Mouse (Mus musculus) hindbrain, embryonic 13.5 days (tissue): Measurements from ENCODE around the gene Pcgf2. TPM values are rescaled to one million over a fixed set of nuclear protein-coding genes. Genes with fewer than 3 reads are reported as not detected.
"Not testable (repeated sequence)": the region's sequence is repeated elsewhere in the genome, so short reads cannot be mapped to it uniquely, and the experiment has no call there.

Experiments
- ATAC-seq: fragments of 200-750 bp; cut with Nextera tagmentation; 2 replicates; pipeline ENCODE4 v1.8.0; 2017; ENCODE audit warnings: moderate TSS enrichment; ENCODE audit not compliant: low FRiP score
- H3K27ac ChIP-seq: fragments of 300-500 bp; sonication (generic); 2 replicates; pipeline ENCODE4 v1.5.1; 2015; ENCODE audit warnings: inconsistent platforms, mild to moderate bottlenecking, moderate library complexity
- H3K27me3 ChIP-seq: fragments of 300-500 bp; sonication (generic); 2 replicates; pipeline ENCODE4 v1.6.1; 2015; ENCODE audit warnings: mild to moderate bottlenecking, inconsistent platforms
- H3K36me3 ChIP-seq: fragments of 300-500 bp; sonication (generic); 2 replicates; pipeline ENCODE4 v1.6.1; 2015; ENCODE audit warnings: mild to moderate bottlenecking, inconsistent platforms
- H3K4me1 ChIP-seq: fragments of 300-500 bp; sonication (generic); replicated peaks from 2 replicates; pipeline ENCODE4 v1.6.1; 2015; ENCODE audit warnings: inconsistent platforms
- H3K4me2 ChIP-seq: fragments of 300-500 bp; sonication (generic); 2 replicates; pipeline ENCODE4 v1.6.1; 2015; ENCODE audit warnings: inconsistent platforms, mild to moderate bottlenecking, moderate library complexity
- H3K4me3 ChIP-seq: fragments of 300-500 bp; sonication (generic); 2 replicates; pipeline ENCODE4 v1.5.1; 2015; ENCODE audit warnings: mild to moderate bottlenecking, inconsistent platforms
- H3K9ac ChIP-seq: fragments of 300-500 bp; sonication (generic); 2 replicates; pipeline ENCODE4 v1.6.1; 2015; ENCODE audit warnings: mild to moderate bottlenecking, inconsistent platforms
- H3K9me3 ChIP-seq: fragments of 300-500 bp; sonication (generic); 2 replicates; pipeline ENCODE4 v1.6.1; 2016; ENCODE audit warnings: inconsistent platforms
- WGBS: fragments of 180-500 bp; shearing (Covaris S2); methylation state at CpG from one replicate; pipeline ENCODE4 v1.1.7; 2015; 5-methylcytosine and 5-hydroxymethylcytosine counted together
- polyA plus RNA-seq: library from polyadenylated mRNA; unstranded; fragments of >200 nt; fragmentation: Nextera tagmentation; extraction: Ambion mirVana; gene quantifications from 2 replicates; pipeline ENCODE4 v1.2.1, GENCODE M21; 2015

Gene Pcgf2
- polyA plus RNA-seq, 1 experiment from 2014 or later, result 26.2 TPM

DNA sequence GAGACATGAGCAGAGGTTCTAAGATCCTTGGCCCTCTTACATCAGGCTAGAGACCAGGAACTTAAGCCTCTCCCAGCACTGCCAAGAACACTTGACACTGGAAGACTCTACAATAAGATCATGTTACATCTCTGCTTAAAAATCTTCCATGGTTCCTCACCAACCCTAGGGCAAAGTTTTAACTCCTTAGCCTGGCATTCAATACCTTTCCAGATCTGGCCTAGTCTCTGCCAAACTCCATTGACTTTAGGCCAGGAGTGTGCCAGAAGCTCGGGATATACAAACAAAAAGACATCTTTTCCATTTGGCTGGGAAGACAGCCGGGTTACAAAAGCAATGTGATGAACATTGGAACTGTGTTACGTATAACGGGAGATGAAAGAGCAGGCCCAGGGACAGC lies 37.3 kb upstream of the Pcgf2 start:
- no peaks in the 10 kb centered on the region for H3K27me3 ChIP-seq
- H3K9me3 ChIP-seq, result no peaks in the 10 kb centered on the region
- ATAC-seq, result no peak
- H3K27ac ChIP-seq, result no peak overlapping the region
- H3K9ac ChIP-seq, result no peak overlapping the region
- peaks cover 5% of the 10 kb centered on the region for H3K36me3 ChIP-seq
- no peak overlapping the region for H3K4me2 ChIP-seq
- WGBS, result 77% methylated on average over 4 of the region's 4 CpGs
- H3K4me1 ChIP-seq, result peaks cover 33% of the 10 kb centered on the region
- no peak overlapping the region for H3K4me3 ChIP-seq

- ATAC-seq, result no peak
- WGBS, result 90% methylated on average over 5 of the region's 5 CpGs
- Histone ChIP-seq H3K9me3 (no peaks in the 10 kb centered on the region), H3K4me1 (peaks cover 24% of the 10 kb centered on the region), H3K27me3 (no peaks in the 10 kb centered on the region), H3K27ac (no peak overlapping the region), H3K4me2 (no peak overlapping the region), H3K4me3 (no peak overlapping the region), H3K36me3 (peaks cover 15% of the 10 kb centered on the region), H3K9ac (no peak overlapping the region)
These were observed 36.3 kb upstream of the Pcgf2 start for GRCm38 (mm10) chr11:97736645-97737044.

- not testable (repeated sequence) for H3K9ac ChIP-seq, H3K4me3 ChIP-seq, H3K4me1 ChIP-seq, ATAC-seq, H3K27ac ChIP-seq, H3K4me2 ChIP-seq, H3K9me3 ChIP-seq, H3K27me3 ChIP-seq
- 93% methylated on average over 5 of the region's 5 CpGs for WGBS
- H3K36me3 ChIP-seq, result peaks cover 30% of the 10 kb centered on the region
These were observed 34.5 kb upstream of the Pcgf2 start for GRCm38 (mm10) chr11:97734810-97735209.

DNA sequence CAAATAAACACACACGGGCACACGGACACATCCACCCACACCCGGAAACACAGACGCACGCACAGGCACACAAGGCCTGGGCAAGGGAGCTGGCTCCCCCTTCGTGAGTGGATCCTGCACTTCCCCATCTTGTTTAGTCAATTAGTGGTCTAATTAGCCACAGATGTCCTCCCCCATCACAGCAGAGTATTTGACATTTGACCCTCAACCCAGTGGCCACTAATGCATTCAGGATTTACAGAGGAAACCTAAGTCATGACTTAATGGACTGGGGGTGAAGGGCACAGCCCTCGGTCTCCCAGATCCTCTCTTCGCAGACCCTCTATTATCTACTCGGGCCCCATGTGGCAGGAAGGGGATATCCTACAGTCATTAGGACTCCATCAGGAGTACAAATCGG lies 33.4 kb upstream of the Pcgf2 start:
- Histone ChIP-seq H3K9me3 (no peaks in the 10 kb centered on the region), H3K27ac (no peak overlapping the region), H3K4me2 (no peak overlapping the region), H3K9ac (no peak overlapping the region), H3K4me3 (no peak overlapping the region), H3K4me1 (peaks cover 9% of the 10 kb centered on the region; the same call in 1 of the 2 replicates), H3K36me3 (peaks cover 38% of the 10 kb centered on the region), H3K27me3 (no peaks in the 10 kb centered on the region)
- 55% methylated on average over 10 of the region's 10 CpGs for WGBS
- ATAC-seq, result no peak

GRCm38 (mm10) chr11:97728730-97729129 lies 28.4 kb upstream of the Pcgf2 start:
- no peak overlapping the region for H3K27ac ChIP-seq
- 85% methylated on average over 7 of the region's 7 CpGs for WGBS
- peaks cover 88% of the 10 kb centered on the region for H3K36me3 ChIP-seq
- no peak overlapping the region for H3K4me2 ChIP-seq
- no peaks in the 10 kb centered on the region for H3K27me3 ChIP-seq
- H3K4me1 ChIP-seq, result peaks cover 4% of the 10 kb centered on the region; the same call in 1 of the 2 replicates
- no peak for ATAC-seq
- H3K9ac ChIP-seq, result no peak overlapping the region
- no peak overlapping the region for H3K4me3 ChIP-seq
- no peaks in the 10 kb centered on the region for H3K9me3 ChIP-seq

DNA sequence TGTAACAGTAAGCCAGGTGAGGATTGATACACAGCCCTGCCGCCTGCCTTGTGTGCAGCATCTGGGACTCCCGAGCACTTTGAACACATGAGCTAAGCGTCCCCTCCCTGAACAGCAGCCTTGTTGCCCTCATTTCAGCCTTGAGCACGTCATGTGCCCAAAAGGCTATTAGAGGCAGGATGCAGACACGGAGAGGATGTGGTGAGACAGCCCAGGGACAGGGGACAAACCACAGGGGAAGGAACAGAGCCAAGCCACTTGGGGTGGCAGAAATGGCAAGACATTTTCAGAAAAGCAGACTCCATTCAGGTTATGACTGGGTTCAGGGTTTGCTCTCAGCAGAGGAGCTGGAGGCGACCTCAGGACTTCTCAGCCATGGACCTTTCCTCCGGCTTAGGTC lies 28.0 kb upstream of the Pcgf2 start:
- H3K36me3 ChIP-seq, result peaks cover 92% of the 10 kb centered on the region
- no peak overlapping the region for H3K4me2 ChIP-seq
- WGBS, result 89% methylated on average over 7 of the region's 7 CpGs
- H3K27ac ChIP-seq, result no peak overlapping the region
- H3K9me3 ChIP-seq, result no peaks in the 10 kb centered on the region
- H3K4me1 ChIP-seq, result no peaks in the 10 kb centered on the region
- H3K4me3 ChIP-seq, result no peak overlapping the region
- ATAC-seq, result no peak
- H3K9ac ChIP-seq, result no peak overlapping the region
- no peaks in the 10 kb centered on the region for H3K27me3 ChIP-seq

- no peak overlapping the region for H3K27ac ChIP-seq
- no peaks in the 10 kb centered on the region for H3K27me3 ChIP-seq
- ATAC-seq, result no peak
- H3K4me2 ChIP-seq, result no peak overlapping the region
- peaks cover 100% of the 10 kb centered on the region for H3K36me3 ChIP-seq
- WGBS, result 84% methylated on average over 7 of the region's 7 CpGs
- peaks cover 5% of the 10 kb centered on the region; the same call in 1 of the 2 replicates for H3K9me3 ChIP-seq
- no peaks in the 10 kb centered on the region for H3K4me1 ChIP-seq
- no peak overlapping the region for H3K4me3 ChIP-seq
- no peak overlapping the region for H3K9ac ChIP-seq
These were observed 23.4 kb upstream of the Pcgf2 start for GRCm38 (mm10) chr11:97723709-97724108.

GRCm38 (mm10) chr11:97721338-97721737 lies 21.0 kb upstream of the Pcgf2 start:
- Histone ChIP-seq H3K27me3 (no peaks in the 10 kb centered on the region), H3K4me3 (no peak overlapping the region), H3K4me2 (no peak overlapping the region), H3K36me3 (peaks cover 99% of the 10 kb centered on the region), H3K27ac (no peak overlapping the region), H3K9ac (no peak overlapping the region), H3K4me1 (no peaks in the 10 kb centered on the region), H3K9me3 (peaks cover 5% of the 10 kb centered on the region; the same call in 1 of the 2 replicates)
- no peak for ATAC-seq
- 97% methylated on average over 4 of the region's 4 CpGs for WGBS

GRCm38 (mm10) chr11:97719041-97719440 lies 18.7 kb upstream of the Pcgf2 start:
- Histone ChIP-seq H3K9ac (no peak overlapping the region), H3K27ac (no peak overlapping the region), H3K4me3 (no peak overlapping the region), H3K4me2 (no peak overlapping the region), H3K9me3 (peaks cover 5% of the 10 kb centered on the region; the same call in 1 of the 2 replicates), H3K36me3 (peaks cover 97% of the 10 kb centered on the region), H3K27me3 (no peaks in the 10 kb centered on the region), H3K4me1 (no peaks in the 10 kb centered on the region)
- no peak for ATAC-seq
- 85% methylated on average over 4 of the region's 4 CpGs for WGBS

DNA sequence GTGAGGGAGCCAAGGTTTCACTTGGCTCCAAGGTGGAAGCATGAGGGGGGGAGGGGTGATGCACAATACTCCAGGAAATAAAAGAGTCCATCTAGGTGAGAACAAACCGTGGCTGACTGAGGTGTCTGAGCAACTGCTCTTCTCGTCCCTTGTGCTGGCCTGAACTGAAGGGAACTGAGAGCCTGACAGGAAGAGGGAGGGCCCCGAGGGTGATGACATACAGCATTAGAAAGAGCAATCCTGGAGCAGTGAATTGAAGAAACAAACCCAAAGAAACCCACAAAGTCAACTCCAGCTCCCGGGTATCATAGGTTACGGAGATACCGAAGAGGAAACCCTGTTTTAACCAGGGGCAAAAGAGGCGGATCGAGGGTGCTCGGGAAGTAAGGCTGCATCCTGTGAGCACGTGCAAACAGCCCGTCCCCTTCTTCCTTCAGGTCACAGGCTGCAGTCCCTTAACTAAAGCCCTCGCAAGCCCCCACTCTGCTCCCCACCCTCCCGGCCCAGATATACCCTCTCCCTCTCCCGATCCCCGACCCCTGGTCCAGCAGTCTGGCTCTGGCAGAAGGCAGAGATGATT lies 18.1 kb upstream of the Pcgf2 start:
- Histone ChIP-seq H3K4me1 (no peaks in the 10 kb centered on the region), H3K9me3 (peaks cover 5% of the 10 kb centered on the region; the same call in 1 of the 2 replicates), H3K36me3 (peaks cover 97% of the 10 kb centered on the region), H3K9ac (no peak overlapping the region), H3K27me3 (no peaks in the 10 kb centered on the region), H3K27ac (no peak overlapping the region), H3K4me3 (no peak overlapping the region), H3K4me2 (no peak overlapping the region)
- WGBS, result 87% methylated on average over 15 of the region's 15 CpGs
- no peak for ATAC-seq

DNA sequence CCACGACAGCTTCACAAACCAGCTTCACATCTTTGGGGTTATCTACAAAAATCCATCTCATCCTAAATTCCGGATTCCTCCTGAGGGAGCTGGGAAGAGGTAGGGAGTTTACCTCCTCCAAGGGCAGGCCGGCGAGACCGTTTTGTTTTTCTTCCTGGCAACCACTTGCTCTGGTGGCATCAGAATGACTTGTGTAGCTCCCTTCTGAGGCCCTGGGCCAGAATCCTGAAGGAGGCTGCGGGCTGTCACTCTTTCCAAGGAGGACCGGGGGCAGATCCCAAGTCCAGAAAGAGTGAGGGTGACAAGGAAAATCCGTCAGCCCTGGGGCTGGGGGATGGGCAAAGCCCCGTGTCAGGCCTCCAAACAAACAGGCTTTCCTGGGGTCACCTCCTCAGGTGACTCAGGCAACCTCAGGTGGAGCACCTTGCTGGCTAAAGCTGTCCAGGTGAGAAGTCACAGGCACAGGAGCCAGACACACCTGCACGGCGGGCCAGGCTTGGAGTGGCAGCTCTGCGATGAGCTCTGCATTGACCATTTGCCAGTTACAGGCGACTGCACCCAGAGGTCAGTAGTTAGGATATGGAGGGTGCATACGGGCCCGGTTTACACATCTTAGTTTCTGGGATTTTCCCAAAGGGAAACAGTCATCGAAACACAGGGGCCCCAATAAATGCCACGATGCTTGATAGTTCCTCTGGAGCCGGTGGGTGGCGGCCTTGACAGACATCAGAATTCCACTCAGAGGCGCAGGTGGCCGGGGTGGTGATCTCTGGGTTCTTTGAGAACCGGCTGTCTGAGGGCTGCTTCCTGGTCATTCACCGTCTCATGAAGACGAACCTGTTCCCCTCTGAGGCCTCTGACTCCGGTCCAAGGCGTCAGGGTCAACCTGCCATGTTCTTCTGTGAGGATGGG lies 17.3 kb upstream of the Pcgf2 start:
- H3K27ac ChIP-seq, result no peak overlapping the region
- no peak overlapping the region for H3K9ac ChIP-seq
- no peaks in the 10 kb centered on the region for H3K4me1 ChIP-seq
- no peak overlapping the region for H3K4me2 ChIP-seq
- H3K9me3 ChIP-seq, result peaks cover 5% of the 10 kb centered on the region; the same call in 1 of the 2 replicates
- H3K36me3 ChIP-seq, result peaks cover 96% of the 10 kb centered on the region
- H3K4me3 ChIP-seq, result no peak overlapping the region
- WGBS, result 89% methylated on average over 26 of the region's 26 CpGs
- no peaks in the 10 kb centered on the region for H3K27me3 ChIP-seq
- no peak for ATAC-seq

- no peaks in the 10 kb centered on the region for H3K9me3 ChIP-seq
- H3K36me3 ChIP-seq, result peaks cover 96% of the 10 kb centered on the region
- H3K4me1 ChIP-seq, result no peaks in the 10 kb centered on the region
- H3K9ac ChIP-seq, result no peak overlapping the region
- WGBS, result 90% methylated on average over 8 of the region's 8 CpGs
- no peak overlapping the region for H3K4me2 ChIP-seq
- ATAC-seq, result no peak
- H3K4me3 ChIP-seq, result no peak overlapping the region
- no peak overlapping the region for H3K27ac ChIP-seq
- no peaks in the 10 kb centered on the region for H3K27me3 ChIP-seq
These were observed 15.7 kb upstream of the Pcgf2 start for GRCm38 (mm10) chr11:97716021-97716420.
